Mouse (Mus musculus) heart, postnatal 14 days (tissue): Measurements from ENCODE around the gene Ddx42. TPM values are rescaled to one million over a fixed set of nuclear protein-coding genes. Genes with fewer than 3 reads are reported as not detected.
A peak's percentile ranks its signal among the peaks of the same experiment; 100 is the strongest.

Experiments
- DNase-seq, 2 experiments: peaks; one replicate each; pipeline ENCODE4 v3.0.0; 2021 to 2022
- intact Hi-C: fragments of 180-260 bp; cut with DNase I; formaldehyde crosslinking; loops from one replicate; pipeline ENCODE4 v1.15.1; 2025
- total RNA-seq, 2 experiments: library from RNA; stranded (reverse); gene quantifications; 2 replicates each; pipeline ENCODE4 v1.2.3; 2021

Gene Ddx42
- total RNA-seq, 2 experiments from 2014 or later, result 29.2 to 30.0 TPM

DNA sequence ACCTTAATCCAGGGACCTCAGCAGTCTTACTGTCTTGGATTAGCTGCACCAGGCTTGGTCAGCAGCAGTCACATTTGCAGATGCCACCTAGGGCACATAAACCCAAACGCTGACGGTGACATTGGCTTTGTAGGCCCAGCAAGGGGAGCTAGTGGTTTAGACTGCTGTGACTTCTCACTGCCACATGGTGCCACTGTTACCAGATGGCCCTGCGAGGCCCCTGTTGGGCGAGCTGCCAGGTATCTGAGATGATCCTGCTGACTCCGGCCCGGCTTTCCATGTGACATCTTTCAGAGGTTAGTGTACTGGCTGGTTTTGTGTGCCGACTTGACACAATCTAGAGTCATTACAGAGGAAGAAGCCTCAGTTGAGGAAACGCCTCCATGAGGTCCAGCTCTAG lies 72.6 kb downstream of the Ddx42 start:
- intact Hi-C loops, result no loop called here
- peak; percentile 71 to 81 for DNase-seq

GRCm38 (mm10) chr11:106290376-106290775 lies 73.7 kb downstream of the Ddx42 start:
- intact Hi-C loops, result no loop called here
- no peak for DNase-seq

- intact Hi-C loops, result no loop called here
- no peak for DNase-seq
Measured at GRCm38 (mm10) chr11:106291861-106292260, 75.1 kb downstream of the Ddx42 start.

Other genes starting within 250 kb of the Ddx42 start
- gene Ace, start 249.0 kb upstream of the Ddx42 start, total RNA-seq, result 10 to 100 TPM; 28.7 to 31.6 TPM
- not detected for gene Ace3, start 222.3 kb upstream of the Ddx42 start, total RNA-seq
- under 1 TPM; 0.07 to 0.14 TPM for gene Kcnh6, start 208.8 kb upstream of the Ddx42 start, total RNA-seq
- gene Dcaf7, start 180.1 kb upstream of the Ddx42 start, total RNA-seq, result 10 to 100 TPM; 44.5 to 46.0 TPM
- gene Taco1, start 150.9 kb upstream of the Ddx42 start, total RNA-seq, result 10 to 100 TPM; 51.2 to 59.8 TPM
- gene Map3k3, start 132.3 kb upstream of the Ddx42 start, total RNA-seq, result 10 to 100 TPM; 45.9 to 47.1 TPM
- not detected for gene Gm10840, start 56.1 kb upstream of the Ddx42 start, total RNA-seq
- 10 to 100 TPM in 1 of 2 experiments, 1 to 10 TPM in 1; 9.7 to 19.3 TPM for gene Limd2, start 56.1 kb upstream of the Ddx42 start, total RNA-seq
- 1 to 10 TPM; 8.7 TPM for gene Strada, start 14.8 kb upstream of the Ddx42 start, total RNA-seq
- 10 to 100 TPM; 74.4 to 76.0 TPM for gene Ccdc47, start 582 bp upstream of the Ddx42 start, total RNA-seq
- 10 to 100 TPM; 19.3 to 21.4 TPM for gene Ftsj3, start 39.2 kb downstream of the Ddx42 start, total RNA-seq
- gene Psmc5, start 39.2 kb downstream of the Ddx42 start, total RNA-seq, result 100 to 1,000 TPM in 1 of 2 experiments, 10 to 100 TPM in 1; 99.9 to 105 TPM
- 10 to 100 TPM; 28.7 to 30.8 TPM for gene Smarcd2, start 56.0 kb downstream of the Ddx42 start, total RNA-seq
- under 1 TPM in 1 of 2 experiments, not detected in 1; 0.07 TPM for gene Tcam1, start 59.7 kb downstream of the Ddx42 start, total RNA-seq
- gene Gh, start 84.9 kb downstream of the Ddx42 start, total RNA-seq, result not detected
- gene Cd79b, start 97.8 kb downstream of the Ddx42 start, total RNA-seq, result 1 to 10 TPM; 1.8 to 2.0 TPM
- gene Scn4a, start 136.4 kb downstream of the Ddx42 start, total RNA-seq, result 1 to 10 TPM; 6.8 to 7.9 TPM
- 1 to 10 TPM; 1.0 to 1.7 TPM for gene Prr29, start 148.5 kb downstream of the Ddx42 start, total RNA-seq
- 10 to 100 TPM; 44.1 to 44.7 TPM for gene Icam2, start 171.1 kb downstream of the Ddx42 start, total RNA-seq